Mouse (Mus musculus) thymus, adult 18-20 months (tissue): ENCODE results near the gene Ankrd13d.

Experiments
- DNase-seq, 2 experiments: peaks; one replicate each; pipeline ENCODE4 v3.0.0; 2022; ENCODE audit warnings: mixed read lengths in 2 of 2

Ankrd13d gene

GRCm38 (mm10) chr19:4220957-4221743, 61.8 kb downstream of the Ankrd13d start:
- DNase-seq: no peak

DNA sequence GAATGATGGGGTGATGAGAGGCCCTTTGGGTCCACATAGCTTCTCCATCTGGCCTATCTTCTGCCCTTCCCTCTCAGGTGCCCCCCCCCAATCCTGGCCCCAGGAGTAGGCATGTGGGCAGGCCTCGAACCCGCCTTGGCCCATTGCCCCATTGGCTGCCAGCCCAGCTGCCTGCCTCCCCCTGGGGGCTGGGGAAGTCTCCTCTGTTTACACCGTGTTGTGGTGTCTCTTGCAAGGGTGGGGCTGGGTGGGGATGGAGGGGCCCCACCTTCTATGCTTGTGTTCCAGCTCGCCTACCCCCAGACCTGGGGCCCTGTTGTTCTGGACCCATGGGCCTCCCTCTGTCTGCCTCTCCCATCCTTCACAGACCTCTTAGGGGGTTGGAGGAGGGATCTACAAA, 62.5 kb downstream of the Ankrd13d start:
- no peak for DNase-seq
